Mouse (Mus musculus) ES-E14 (cell line): Measurements from ENCODE around the gene Psmb9. TPM values are rescaled to one million over a fixed set of nuclear protein-coding genes. Genes with fewer than 3 reads are reported as not detected.
A peak's percentile ranks its signal among the peaks of the same experiment; 100 is the strongest.
"Not testable (repeated sequence)": the region's sequence is repeated elsewhere in the genome, so short reads cannot be mapped to it uniquely, and the experiment has no call there.

Experiments
- DNase-seq: peaks from one replicate; pipeline ENCODE4 v3.0.0-alpha.2; 2013; ENCODE audit warnings: low read depth, low spot score
- H3K27ac ChIP-seq: 2 replicates; pipeline ENCODE4 v1.5.1; 2012; ENCODE audit warnings: low read depth, mild to moderate bottlenecking, low read length, moderate library complexity, mixed read lengths; ENCODE audit not compliant: poor library complexity, insufficient read depth, severe bottlenecking
- H3K36me3 ChIP-seq: 2 replicates; pipeline ENCODE4 v1.6.1; 2012; ENCODE audit warnings: mild to moderate bottlenecking, low read length, moderate library complexity, mixed read lengths; ENCODE audit not compliant: control insufficient read depth, poor library complexity, insufficient read depth, severe bottlenecking
- H3K4me1 ChIP-seq, 2 experiments: fragments of 150-350 bp in 1 of 2; sonication (generic) in 1 of 2; 2 replicates each; pipeline ENCODE4 v1.6.1; 2012; ENCODE audit warnings: low read length in 2 of 2, mild to moderate bottlenecking in 1 of 2, mixed read lengths in 1 of 2; ENCODE audit not compliant: control insufficient read depth in 2 of 2, insufficient read depth in 2 of 2, poor library complexity in 1 of 2
- H3K4me3 ChIP-seq, 2 experiments: fragments of 150-350 bp in 1 of 2; sonication (generic) in 1 of 2; 2 replicates each; pipeline ENCODE4 v1.5.1; 2012; ENCODE audit warnings: low read length in 2 of 2, low read depth in 1 of 2, mild to moderate bottlenecking in 1 of 2, mixed read lengths in 1 of 2; ENCODE audit not compliant: insufficient read depth in 1 of 2, poor library complexity in 1 of 2, severe bottlenecking in 1 of 2
- H3K9ac ChIP-seq: 2 replicates; pipeline ENCODE4 v1.6.1; 2012; ENCODE audit warnings: low read depth, mild to moderate bottlenecking, low read length, mixed read lengths; ENCODE audit not compliant: poor library complexity, insufficient read depth, severe bottlenecking
- H3K9me3 ChIP-seq: fragments of 150-350 bp; sonication (generic); 2 replicates; pipeline ENCODE4 v1.6.1; 2012; ENCODE audit warnings: low read depth, mild to moderate bottlenecking, low read length; ENCODE audit not compliant: control insufficient read depth, insufficient read depth
- CHD2 ChIP-seq: IDR thresholded peaks from 2 replicates; pipeline ENCODE4 v1.6.1; 2014; ENCODE audit warnings: mild to moderate bottlenecking, low read depth, low read length, inconsistent platforms
- HCFC1 ChIP-seq: IDR thresholded peaks from 2 replicates; pipeline ENCODE4 v1.6.1; 2012; ENCODE audit warnings: low read length, inconsistent platforms, borderline replicate concordance; ENCODE audit not compliant: insufficient read depth
- MAFK ChIP-seq: IDR thresholded peaks from 2 replicates; pipeline ENCODE4 v1.6.1; 2014; ENCODE audit warnings: mild to moderate bottlenecking, low read depth, low read length, inconsistent platforms; ENCODE audit not compliant: insufficient read depth
- ZC3H11A ChIP-seq: IDR thresholded peaks from 2 replicates; pipeline ENCODE4 v1.6.1; 2012; ENCODE audit warnings: low read depth, mild to moderate bottlenecking, inconsistent platforms, low read length, borderline replicate concordance
- ZNF384 ChIP-seq: IDR thresholded peaks from 2 replicates; pipeline ENCODE4 v1.6.1; 2012; ENCODE audit warnings: low read depth, low read length, inconsistent platforms
- in situ Hi-C, 2 experiments: fragments of 600-800 bp; cut with MboI; formaldehyde crosslinking; loops; one replicate each; pipeline ENCODE4 v1.15.1; 2025; ENCODE audit warnings: low sequenced_read_pairs in 2 of 2, inconsistent platforms in 1 of 2; ENCODE audit not compliant: unreplicated experiment in 2 of 2
- total RNA-seq: library from RNA; depleted of rRNA; stranded (reverse); fragments of 300-350 nt; gene quantifications from 2 replicates; pipeline ENCODE4 v1.2.3, GENCODE M21; 2012; rRNA removed

Gene Psmb9
- total RNA-seq = 3.8 and 4.1 TPM in 2 replicates

GRCm38 (mm10) chr17:34187261-34187916 is at the start of gene Psmb9, which contains the start of gene Tap1:
Gene Psmb9, minus strand, starts transcription at chr17:34187764.
Gene Tap1, plus strand, starts transcription at chr17:34187553.
- H3K27ac ChIP-seq = no peak within 1 kb of the TSS
- in situ Hi-C loops = no loop called here
- peak; percentile 96 for DNase-seq
- H3K36me3 ChIP-seq = no peaks in the 10 kb centered on the region
- no peaks in the 10 kb centered on the region for H3K9me3 ChIP-seq
- TF ChIP-seq ZC3H11A = no peak
- no peak for TF ChIP-seq MAFK
- TF ChIP-seq CHD2 = peak; percentile 86
- H3K4me3 ChIP-seq = peak within 1 kb of the TSS; percentile 66 to 88
- peaks cover 0 to 3% of the 10 kb centered on the region in 2 experiments; a peak in 1 of 4 replicates for H3K4me1 ChIP-seq
- peak within 1 kb of the TSS; percentile 54 for H3K9ac ChIP-seq

- in situ Hi-C loops = no loop called here
- Histone ChIP-seq H3K4me3 (no peak overlapping the region), H3K36me3 (no peaks in the 10 kb centered on the region)
These were observed 49.1 kb upstream of the Psmb9 start for GRCm38 (mm10) chr17:34236691-34237090.

GRCm38 (mm10) chr17:34234926-34235325 is 47.4 kb upstream of the Psmb9 start:
- Histone ChIP-seq H3K9me3 (peaks cover 20% of the 10 kb centered on the region), H3K4me3 (no peak overlapping the region), H3K27ac (no peak overlapping the region), H3K36me3 (no peaks in the 10 kb centered on the region), H3K4me1 (no peaks in the 10 kb centered on the region), H3K9ac (no peak overlapping the region)
- no peak for TF ChIP-seq HCFC1
- no peak for TF ChIP-seq MAFK
- no peak for TF ChIP-seq ZC3H11A
- TF ChIP-seq CHD2 = no peak
- no peak for TF ChIP-seq ZNF384
- no peak for DNase-seq
- in situ Hi-C loops = no loop called here

More at GRCm38 (mm10) chr17:34236691-34237090, 49.1 kb upstream of the Psmb9 start:
- no peak overlapping the region for H3K9ac ChIP-seq
- H3K9me3 ChIP-seq = peaks cover 20% of the 10 kb centered on the region
- no peaks in the 10 kb centered on the region for H3K4me1 ChIP-seq
- H3K27ac ChIP-seq = no peak overlapping the region
- DNase-seq = no peak
- TF ChIP-seq CHD2 (no peak), HCFC1 (no peak), ZNF384 (no peak), ZC3H11A (no peak), MAFK (no peak)

- DNase-seq, H3K4me1 ChIP-seq, H3K4me3 ChIP-seq, in situ Hi-C loops, H3K9ac ChIP-seq, H3K36me3 ChIP-seq, H3K27ac ChIP-seq: not testable (repeated sequence)
- H3K9me3 ChIP-seq = peaks cover 20% of the 10 kb centered on the region
These were observed 44.5 kb upstream of the Psmb9 start for GRCm38 (mm10) chr17:34232021-34232420.

- in situ Hi-C loops, DNase-seq, H3K4me3 ChIP-seq, H3K9ac ChIP-seq, H3K4me1 ChIP-seq, H3K36me3 ChIP-seq, H3K27ac ChIP-seq: not testable (repeated sequence)
- H3K9me3 ChIP-seq = peaks cover 17% of the 10 kb centered on the region
These were observed 43.4 kb upstream of the Psmb9 start for GRCm38 (mm10) chr17:34230971-34231370.

GRCm38 (mm10) chr17:34225911-34226310 is 38.3 kb upstream of the Psmb9 start:
- DNase-seq, H3K4me1 ChIP-seq, H3K9ac ChIP-seq, H3K36me3 ChIP-seq, H3K9me3 ChIP-seq, in situ Hi-C loops, H3K27ac ChIP-seq, H3K4me3 ChIP-seq: not testable (repeated sequence)
